Mouse (Mus musculus): ENCODE results near the gene Olfr632. TPM values are rescaled to one million over a fixed set of nuclear protein-coding genes. Genes with fewer than 3 reads are reported as not detected.

Gene Olfr632
- polyA plus RNA-seq (2015; fragmentation: Nextera tagmentation; extraction: Ambion mirVana) = not detected in 2 replicates

DNA sequence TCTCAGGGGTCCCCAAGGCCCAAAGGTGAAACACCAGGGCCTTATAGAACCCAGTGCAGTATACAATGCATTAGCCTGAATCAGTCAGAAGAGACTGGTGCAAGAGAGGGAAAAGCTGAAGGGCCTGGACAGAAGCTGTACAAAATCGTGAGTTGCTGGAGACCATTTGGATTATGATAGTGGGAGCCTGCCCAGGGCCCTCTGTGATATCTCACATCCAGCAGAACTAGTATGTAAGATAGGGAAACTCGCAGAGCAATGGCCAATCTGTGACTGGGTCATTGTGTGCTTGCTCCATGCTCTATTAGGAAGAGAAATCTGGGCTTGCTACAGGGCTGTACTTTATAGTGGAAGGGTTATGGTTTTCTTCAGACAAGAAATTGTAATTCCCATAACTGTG, at the start of gene Olfr632:
Gene Olfr632 (plus strand): TSS at position 84 of the 400 bp plus-strand sequence.
- Histone ChIP-seq H3K9ac (ENCODE audit: low read length) (no peak within 1 kb of the TSS), H3K4me1 (ENCODE audit: control insufficient read depth, insufficient read depth, low read length) (no peaks in the 10 kb centered on the region), H3K27ac (ENCODE audit: low read length) (no peak within 1 kb of the TSS), H3K27me3 (ENCODE audit: control insufficient read depth, insufficient read depth, low read length) (no peaks in the 10 kb centered on the region), H3K4me3 (ENCODE audit: low read length) (no peak within 1 kb of the TSS), H3K36me3 (ENCODE audit: control insufficient read depth, insufficient read depth) (no peaks in the 10 kb centered on the region), H3K9me3 (replicated peaks; ENCODE audit: control insufficient read depth, low read length) (no peaks in the 10 kb centered on the region), H3K4me2 (ENCODE audit: low read depth, low read length) (no peak within 1 kb of the TSS)
- 54% methylated on average over 2 of the region's 2 CpGs for WGBS
- no peak for ATAC-seq (replicated peaks; ENCODE audit: extremely low read depth, insufficient read depth, low FRiP score)

DNA sequence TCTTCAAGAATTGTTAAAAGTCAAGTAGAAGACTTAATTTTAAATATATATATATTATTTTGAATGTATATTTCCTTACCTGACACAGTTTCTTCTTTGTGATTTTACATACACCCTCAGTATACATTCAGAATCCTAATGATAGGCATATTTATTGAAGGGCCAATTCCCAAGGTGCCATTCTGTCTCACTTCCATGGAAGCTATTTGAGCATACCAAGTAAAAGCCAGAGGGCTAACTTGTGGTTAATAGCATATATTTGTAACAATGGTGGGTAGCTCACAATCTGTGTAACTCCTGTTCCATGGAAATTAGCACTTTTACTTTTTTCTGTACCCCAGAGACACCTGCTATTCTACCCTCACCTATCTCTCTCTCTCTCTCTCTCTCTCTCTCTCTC, 48.0 kb upstream of the Olfr632 start, which contains the start of gene Olfr66:
Gene Olfr66 (minus strand): TSS at position 101 of the 400 bp plus-strand sequence.
- ATAC-seq (replicated peaks; ENCODE audit: extremely low read depth, insufficient read depth, low FRiP score) = no peak
- H3K36me3 ChIP-seq (ENCODE audit: control insufficient read depth, insufficient read depth) = no peaks in the 10 kb centered on the region

DNA sequence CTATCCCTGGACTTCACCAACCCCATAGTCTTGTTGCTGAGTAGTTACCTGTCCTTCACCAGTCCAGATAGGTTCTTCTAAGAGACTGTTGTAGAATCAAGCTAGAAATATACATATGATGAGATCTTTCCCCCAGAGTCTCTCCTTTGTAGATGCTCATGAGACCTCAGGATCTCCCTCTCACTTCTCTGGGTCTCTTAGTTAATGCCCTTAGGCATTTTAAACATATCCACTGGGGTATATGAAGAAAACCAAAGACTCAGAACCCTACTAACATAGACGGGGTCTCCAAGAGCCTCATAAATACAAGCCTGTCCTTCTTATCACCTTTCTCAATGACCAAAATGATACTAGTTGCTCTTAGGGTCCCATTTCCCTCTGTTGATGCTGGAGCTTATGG, 39.8 kb upstream of the Olfr632 start, which contains the start of gene Olfr64:
Gene Olfr64 (minus strand): TSS at position 101 of the 400 bp plus-strand sequence.
- 54% methylated on average over 1 of the region's 1 CpGs for WGBS

More for the DNA sequence above, 48.0 kb upstream of the Olfr632 start, which contains the start of gene Olfr66:
- no peaks in the 10 kb centered on the region for H3K27me3 ChIP-seq (ENCODE audit: control insufficient read depth, insufficient read depth, low read length)
- no peak within 1 kb of the TSS for H3K9ac ChIP-seq (ENCODE audit: low read length)
- no peak within 1 kb of the TSS for H3K4me3 ChIP-seq (ENCODE audit: low read length)
- H3K4me1 ChIP-seq (ENCODE audit: control insufficient read depth, insufficient read depth, low read length) = no peaks in the 10 kb centered on the region
- H3K4me2 ChIP-seq (ENCODE audit: low read depth, low read length) = no peak within 1 kb of the TSS
- H3K9me3 ChIP-seq (replicated peaks; ENCODE audit: control insufficient read depth, low read length) = no peaks in the 10 kb centered on the region
- no peak within 1 kb of the TSS for H3K27ac ChIP-seq (ENCODE audit: low read length)

DNA sequence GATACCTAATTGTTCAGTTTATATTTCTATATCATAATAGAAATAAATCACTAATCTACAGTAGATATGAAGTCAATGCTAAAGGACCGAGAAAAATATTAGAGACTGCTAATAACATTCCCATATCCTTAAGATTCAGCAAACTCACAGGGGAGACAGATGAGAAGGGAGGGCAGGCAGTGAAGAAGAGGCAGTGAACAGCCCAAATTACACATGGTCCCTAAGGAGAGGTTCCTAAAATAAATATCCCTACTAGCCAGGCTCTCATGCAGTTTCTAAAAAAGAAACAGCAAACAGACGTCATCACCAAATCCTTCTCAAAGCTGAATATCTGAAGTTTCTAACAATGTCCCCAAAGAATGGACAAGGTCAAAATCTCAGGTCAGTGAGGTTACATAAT, 31.0 kb upstream of the Olfr632 start, which contains the start of gene Olfr65:
Gene Olfr65 (plus strand): TSS at position 301 of the 400 bp plus-strand sequence.
- Histone ChIP-seq H3K4me2 (ENCODE audit: low read depth, low read length) (no peak within 1 kb of the TSS), H3K9me3 (replicated peaks; ENCODE audit: control insufficient read depth, low read length) (no peaks in the 10 kb centered on the region), H3K4me1 (ENCODE audit: control insufficient read depth, insufficient read depth, low read length) (no peaks in the 10 kb centered on the region), H3K9ac (ENCODE audit: low read length) (no peak within 1 kb of the TSS), H3K4me3 (ENCODE audit: low read length) (no peak within 1 kb of the TSS), H3K27me3 (ENCODE audit: control insufficient read depth, insufficient read depth, low read length) (no peaks in the 10 kb centered on the region), H3K36me3 (ENCODE audit: control insufficient read depth, insufficient read depth) (no peaks in the 10 kb centered on the region), H3K27ac (ENCODE audit: low read length) (no peak within 1 kb of the TSS)
- ATAC-seq (replicated peaks; ENCODE audit: extremely low read depth, insufficient read depth, low FRiP score) = no peak
- WGBS = 59% methylated on average over 2 of the region's 2 CpGs

More for the DNA sequence above, 39.8 kb upstream of the Olfr632 start, which contains the start of gene Olfr64:
- no peak within 1 kb of the TSS for H3K4me2 ChIP-seq (ENCODE audit: low read depth, low read length)
- H3K36me3 ChIP-seq (ENCODE audit: control insufficient read depth, insufficient read depth) = no peaks in the 10 kb centered on the region
- H3K27ac ChIP-seq (ENCODE audit: low read length) = no peak within 1 kb of the TSS
- H3K27me3 ChIP-seq (ENCODE audit: control insufficient read depth, insufficient read depth, low read length) = no peaks in the 10 kb centered on the region
- H3K9ac ChIP-seq (ENCODE audit: low read length) = no peak within 1 kb of the TSS
- ATAC-seq (replicated peaks; ENCODE audit: extremely low read depth, insufficient read depth, low FRiP score) = no peak
- no peaks in the 10 kb centered on the region for H3K9me3 ChIP-seq (replicated peaks; ENCODE audit: control insufficient read depth, low read length)
- no peak within 1 kb of the TSS for H3K4me3 ChIP-seq (ENCODE audit: low read length)
- H3K4me1 ChIP-seq (ENCODE audit: control insufficient read depth, insufficient read depth, low read length) = no peaks in the 10 kb centered on the region

DNA sequence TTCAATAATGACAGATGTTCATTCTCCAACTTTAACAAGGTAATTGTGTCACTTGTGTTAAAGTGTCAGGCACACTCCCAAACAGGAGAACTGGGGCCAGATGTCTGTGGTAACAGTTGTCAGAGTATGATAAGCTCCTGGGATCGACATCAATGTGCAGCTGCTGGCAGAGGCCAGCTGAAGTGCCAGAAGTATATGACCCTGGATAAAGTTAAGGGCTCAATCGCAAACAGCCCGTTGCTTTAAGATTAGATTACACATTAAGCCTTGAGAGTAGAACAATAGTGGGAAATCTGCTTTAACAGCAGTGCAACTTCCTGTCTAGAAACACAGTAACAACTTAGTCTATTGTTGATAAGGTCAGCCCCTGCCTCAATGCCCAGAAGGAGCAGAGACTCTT, 24.1 kb upstream of the Olfr632 start:
- no peaks in the 10 kb centered on the region for H3K36me3 ChIP-seq (ENCODE audit: control insufficient read depth, insufficient read depth)
- no peaks in the 10 kb centered on the region for H3K27me3 ChIP-seq (ENCODE audit: control insufficient read depth, insufficient read depth, low read length)
- H3K9ac ChIP-seq (ENCODE audit: low read length) = no peak overlapping the region
- no peaks in the 10 kb centered on the region for H3K9me3 ChIP-seq (replicated peaks; ENCODE audit: control insufficient read depth, low read length)
- peak; percentile 78 for ATAC-seq (replicated peaks; ENCODE audit: extremely low read depth, insufficient read depth, low FRiP score)
- 0 out of 2 replicates have a peak, but pooled peaks cover 2% of the 10 kb centered on the region for H3K4me1 ChIP-seq (ENCODE audit: control insufficient read depth, insufficient read depth, low read length)
- 0% methylated on average over 3 of the region's 3 CpGs for WGBS
- no peak overlapping the region for H3K27ac ChIP-seq (ENCODE audit: low read length)
- no peak overlapping the region for H3K4me3 ChIP-seq (ENCODE audit: low read length)
- no peak overlapping the region for H3K4me2 ChIP-seq (ENCODE audit: low read depth, low read length)

DNA sequence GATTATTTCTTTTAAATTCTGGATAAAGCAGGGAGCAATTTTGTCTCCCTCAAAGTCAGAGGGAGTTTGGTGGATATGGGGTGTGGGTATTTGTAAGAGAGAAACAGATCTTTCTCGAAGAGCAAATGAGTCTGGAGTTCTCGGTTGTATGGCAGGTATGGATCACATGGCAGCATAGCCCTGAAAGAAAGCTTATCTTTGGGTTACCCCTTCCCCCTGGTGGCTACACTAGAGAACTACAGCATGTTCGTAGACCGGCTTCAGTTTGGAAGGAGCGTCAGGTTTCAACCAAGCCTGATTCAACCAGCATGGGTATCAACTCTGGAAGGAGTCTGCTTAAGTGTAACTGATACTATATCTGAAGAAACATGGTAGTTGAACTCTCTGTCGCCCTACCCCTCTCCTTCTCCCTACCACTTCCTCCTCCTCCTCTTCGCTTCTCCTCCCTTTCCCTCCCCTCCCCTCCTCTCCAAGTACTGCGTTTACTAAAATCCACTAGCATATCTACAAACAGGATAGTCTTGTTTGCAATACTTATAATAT, 21.1 kb upstream of the Olfr632 start:
- WGBS = 40% methylated on average over 8 of the region's 8 CpGs
- ATAC-seq (replicated peaks; ENCODE audit: extremely low read depth, insufficient read depth, low FRiP score) = no peak
- Histone ChIP-seq H3K4me1 (ENCODE audit: control insufficient read depth, insufficient read depth, low read length) (0 out of 2 replicates have a peak, but pooled peaks cover 2% of the 10 kb centered on the region), H3K9ac (ENCODE audit: low read length) (no peak overlapping the region), H3K27ac (ENCODE audit: low read length) (no peak overlapping the region), H3K4me3 (ENCODE audit: low read length) (no peak overlapping the region), H3K4me2 (ENCODE audit: low read depth, low read length) (no peak overlapping the region), H3K36me3 (ENCODE audit: control insufficient read depth, insufficient read depth) (no peaks in the 10 kb centered on the region), H3K9me3 (replicated peaks; ENCODE audit: control insufficient read depth, low read length) (no peaks in the 10 kb centered on the region), H3K27me3 (ENCODE audit: control insufficient read depth, insufficient read depth, low read length) (no peaks in the 10 kb centered on the region)

DNA sequence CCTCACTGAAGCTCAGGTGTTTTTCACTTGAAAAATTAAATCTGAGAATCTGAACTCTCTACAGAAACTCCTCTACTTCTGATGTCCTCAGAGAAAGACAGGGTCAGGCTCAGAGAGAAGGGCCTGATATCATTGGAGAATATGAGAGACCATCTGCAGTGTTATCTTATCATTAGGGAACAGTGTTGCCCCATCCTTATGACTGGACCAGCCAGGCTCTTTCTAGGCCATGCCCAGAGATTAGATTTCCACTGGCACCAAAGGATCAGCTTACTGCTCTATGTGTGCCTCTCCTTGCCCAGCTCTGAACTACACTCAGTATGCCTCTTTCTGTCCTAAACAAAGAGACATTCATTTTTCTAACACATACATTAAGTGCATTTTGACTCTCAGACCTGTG, 18.8 kb upstream of the Olfr632 start:
- H3K36me3 ChIP-seq (ENCODE audit: control insufficient read depth, insufficient read depth) = no peaks in the 10 kb centered on the region
- no peaks in the 10 kb centered on the region for H3K27me3 ChIP-seq (ENCODE audit: control insufficient read depth, insufficient read depth, low read length)
- ATAC-seq (replicated peaks; ENCODE audit: extremely low read depth, insufficient read depth, low FRiP score) = no peak
- no peak overlapping the region for H3K27ac ChIP-seq (ENCODE audit: low read length)
- no peak overlapping the region for H3K4me2 ChIP-seq (ENCODE audit: low read depth, low read length)
- no peaks in the 10 kb centered on the region for H3K9me3 ChIP-seq (replicated peaks; ENCODE audit: control insufficient read depth, low read length)
- H3K4me1 ChIP-seq (ENCODE audit: control insufficient read depth, insufficient read depth, low read length) = no peaks in the 10 kb centered on the region
- no peak overlapping the region for H3K9ac ChIP-seq (ENCODE audit: low read length)
- H3K4me3 ChIP-seq (ENCODE audit: low read length) = no peak overlapping the region

DNA sequence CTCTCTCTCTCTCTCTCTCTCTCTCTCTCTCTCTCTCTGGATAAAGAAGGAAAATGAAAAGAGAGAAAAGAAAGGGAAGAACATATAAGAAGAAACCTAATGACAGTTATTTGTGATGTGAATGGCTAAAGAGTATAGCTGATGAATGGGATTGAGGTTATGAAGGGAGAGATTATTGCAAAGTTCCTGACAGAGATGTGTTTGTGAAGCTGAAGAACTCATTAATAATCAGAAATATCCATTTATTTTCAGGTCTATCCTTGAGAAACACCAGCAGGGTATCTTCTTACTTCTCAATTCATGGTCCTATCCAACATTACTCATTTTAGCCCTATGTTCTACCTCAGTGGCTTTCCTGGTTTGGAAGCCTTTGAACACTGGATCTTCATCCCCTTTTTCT, 5.6 kb upstream of the Olfr632 start, which contains the start of gene Olfr631:
Gene Olfr631 (plus strand): TSS at position 301 of the 400 bp plus-strand sequence.
- no peak within 1 kb of the TSS for H3K4me3 ChIP-seq (ENCODE audit: low read length)
- no peaks in the 10 kb centered on the region for H3K4me1 ChIP-seq (ENCODE audit: control insufficient read depth, insufficient read depth, low read length)
- no peaks in the 10 kb centered on the region for H3K27me3 ChIP-seq (ENCODE audit: control insufficient read depth, insufficient read depth, low read length)
- H3K9ac ChIP-seq (ENCODE audit: low read length) = no peak within 1 kb of the TSS
- H3K4me2 ChIP-seq (ENCODE audit: low read depth, low read length) = no peak within 1 kb of the TSS
- no peak for ATAC-seq (replicated peaks; ENCODE audit: extremely low read depth, insufficient read depth, low FRiP score)
- H3K36me3 ChIP-seq (ENCODE audit: control insufficient read depth, insufficient read depth) = no peaks in the 10 kb centered on the region
- no peaks in the 10 kb centered on the region for H3K9me3 ChIP-seq (replicated peaks; ENCODE audit: control insufficient read depth, low read length)
- no peak within 1 kb of the TSS for H3K27ac ChIP-seq (ENCODE audit: low read length)

DNA sequence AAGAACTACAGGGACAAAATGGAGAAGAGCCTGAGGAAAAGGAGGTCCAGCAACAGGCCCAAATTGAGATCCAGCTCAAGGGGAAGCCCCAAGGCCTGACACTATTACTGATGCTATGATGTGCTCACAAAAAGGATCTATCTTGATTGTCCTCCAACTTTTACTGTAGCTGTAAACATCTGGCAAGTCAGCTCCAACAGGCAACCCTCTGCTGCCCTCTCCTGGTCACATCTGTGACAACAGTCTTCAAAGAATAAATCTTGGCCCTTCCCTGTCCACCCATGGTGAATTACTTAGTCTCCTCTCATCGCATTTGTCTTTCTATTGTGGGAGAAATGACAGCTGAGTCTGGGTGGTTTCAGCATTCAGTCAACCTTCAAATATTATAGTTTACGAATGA, 8.6 kb downstream of the Olfr632 start:
- no peak for ATAC-seq (replicated peaks; ENCODE audit: extremely low read depth, insufficient read depth, low FRiP score)
- WGBS = 14% methylated on average over 2 of the region's 2 CpGs

More for the DNA sequence above, 8.6 kb downstream of the Olfr632 start:
- no peak overlapping the region for H3K27ac ChIP-seq (ENCODE audit: low read length)
- no peak overlapping the region for H3K9ac ChIP-seq (ENCODE audit: low read length)
- H3K9me3 ChIP-seq (replicated peaks; ENCODE audit: control insufficient read depth, low read length) = no peaks in the 10 kb centered on the region
- H3K4me3 ChIP-seq (ENCODE audit: low read length) = no peak overlapping the region
- no peak overlapping the region for H3K4me2 ChIP-seq (ENCODE audit: low read depth, low read length)
- H3K27me3 ChIP-seq (ENCODE audit: control insufficient read depth, insufficient read depth, low read length) = no peaks in the 10 kb centered on the region
- H3K36me3 ChIP-seq (ENCODE audit: control insufficient read depth, insufficient read depth) = no peaks in the 10 kb centered on the region
- no peaks in the 10 kb centered on the region for H3K4me1 ChIP-seq (ENCODE audit: control insufficient read depth, insufficient read depth, low read length)
